Mouse (Mus musculus) neural tube, embryonic 11.5 days (tissue): ENCODE measurements around the gene Foxo6. TPM values are rescaled to one million over a fixed set of nuclear protein-coding genes. Genes with fewer than 3 reads are reported as not detected.

Experiments
- ATAC-seq: fragments of 200-750 bp; cut with Nextera tagmentation; 2 replicates; pipeline ENCODE4 v1.8.0; 2017; ENCODE audit warnings: moderate number of reproducible peaks, mild to moderate bottlenecking, moderate TSS enrichment, moderate library complexity; ENCODE audit not compliant: insufficient read depth, low FRiP score, low TSS enrichment
- DNase-seq: peaks from one replicate; pipeline ENCODE4 v3.0.0-alpha.2; 2015; ENCODE audit warnings: low spot score
- H3K27ac ChIP-seq: fragments of 300-500 bp; sonication (generic); 2 replicates; pipeline ENCODE4 v1.5.1; 2014; ENCODE audit warnings: low read depth, mild to moderate bottlenecking, low read length
- H3K27me3 ChIP-seq: fragments of 300-500 bp; sonication (generic); 2 replicates; pipeline ENCODE4 v1.6.1; 2014; ENCODE audit warnings: mild to moderate bottlenecking, low read length, mixed read lengths; ENCODE audit not compliant: control insufficient read depth, insufficient read depth
- H3K36me3 ChIP-seq: fragments of 300-500 bp; sonication (generic); 2 replicates; pipeline ENCODE4 v1.6.1; 2014; ENCODE audit warnings: mild to moderate bottlenecking, low read length, moderate library complexity, mixed read lengths; ENCODE audit not compliant: control insufficient read depth, insufficient read depth
- H3K4me1 ChIP-seq: fragments of 300-500 bp; sonication (generic); 2 replicates; pipeline ENCODE4 v1.6.1; 2014; ENCODE audit warnings: low read length, mixed read lengths; ENCODE audit not compliant: control insufficient read depth, insufficient read depth
- H3K4me2 ChIP-seq: fragments of 300-500 bp; sonication (generic); 2 replicates; pipeline ENCODE4 v1.6.1; 2014; ENCODE audit warnings: low read depth, mild to moderate bottlenecking, moderate library complexity
- H3K4me3 ChIP-seq: fragments of 300-500 bp; sonication (generic); 2 replicates; pipeline ENCODE4 v1.5.1; 2014; ENCODE audit warnings: low read depth, low read length
- H3K9ac ChIP-seq: fragments of 300-500 bp; sonication (generic); 2 replicates; pipeline ENCODE4 v1.6.1; 2014; ENCODE audit warnings: mild to moderate bottlenecking, low read length
- H3K9me3 ChIP-seq: fragments of 300-500 bp; sonication (generic); 2 replicates; pipeline ENCODE4 v1.6.1; 2016; ENCODE audit warnings: low read length; ENCODE audit not compliant: control insufficient read depth
- WGBS: fragments of 180-500 bp; shearing (Covaris S2); extraction: QIAGEN DNeasy Blood & Tissue Kit; methylation state at CpG from one replicate; pipeline ENCODE4 v1.1.7; 2014; 5-methylcytosine and 5-hydroxymethylcytosine counted together
- polyA plus RNA-seq: library from polyadenylated mRNA; unstranded; fragments of >200 nt; fragmentation: Nextera tagmentation; extraction: Ambion mirVana; gene quantifications from 2 replicates; pipeline ENCODE4 v1.2.1, GENCODE M21; 2014

Foxo6 gene
- polyA plus RNA-seq, 1 experiment from 2014 or later, result 0.45 TPM

DNA sequence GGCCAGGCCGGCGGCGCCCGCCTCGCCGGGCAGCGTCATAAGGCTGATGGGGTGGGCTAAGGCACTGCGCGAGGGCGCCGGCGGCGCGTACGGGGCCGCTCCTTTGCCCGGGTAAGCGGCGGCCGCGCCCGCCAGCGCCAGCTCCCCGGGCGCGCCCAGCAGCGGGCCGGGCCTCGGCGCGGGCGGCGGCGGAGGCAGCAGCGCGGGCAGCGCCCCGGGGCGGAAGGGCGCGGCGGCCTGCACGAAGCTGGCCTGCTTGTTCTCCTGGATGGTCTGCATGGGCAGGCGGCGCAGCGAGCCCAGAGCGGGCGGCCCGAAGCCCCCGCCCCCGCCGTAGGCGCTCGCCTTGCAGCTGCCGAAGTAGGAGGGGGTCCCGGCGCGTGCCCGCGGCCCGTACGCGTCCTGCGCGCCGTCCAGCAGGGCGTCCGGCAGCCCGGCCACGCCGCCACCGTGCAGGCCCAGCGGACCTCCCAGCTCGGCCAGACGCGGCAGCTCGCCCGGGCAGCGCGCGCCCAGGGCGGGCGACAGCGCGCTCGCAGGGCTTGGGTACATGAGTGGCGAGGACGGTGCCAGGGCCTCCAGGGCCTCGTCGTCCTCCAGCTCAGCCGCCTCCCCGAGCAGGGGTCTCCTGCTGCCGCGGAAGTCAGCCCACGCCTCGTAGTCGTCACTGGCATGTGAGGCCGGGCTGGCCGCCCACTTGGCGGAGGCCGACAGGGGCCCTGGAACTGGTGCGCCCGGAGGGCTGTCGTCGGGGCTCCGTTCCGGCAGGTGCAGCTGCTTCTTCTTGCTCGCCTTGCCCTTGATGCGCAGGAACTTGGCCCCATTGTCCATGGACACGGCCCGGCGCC, 18.7 kb downstream of the Foxo6 start:
- Histone ChIP-seq H3K27ac (no peak overlapping the region), H3K36me3 (no peaks in the 10 kb centered on the region), H3K9me3 (no peaks in the 10 kb centered on the region), H3K4me2 (peak overlapping the region; percentile 50), H3K4me3 (peak overlapping the region; percentile 41), H3K4me1 (peaks cover 11% of the 10 kb centered on the region), H3K9ac (peak overlapping the region; percentile 38), H3K27me3 (peaks cover 70% of the 10 kb centered on the region)
- DNase-seq, result peak; percentile 53
- peak; percentile 31; the same call in 1 of the 2 replicates for ATAC-seq
- under 1% methylated on average over 100 of the region's 112 CpGs for WGBS

DNA sequence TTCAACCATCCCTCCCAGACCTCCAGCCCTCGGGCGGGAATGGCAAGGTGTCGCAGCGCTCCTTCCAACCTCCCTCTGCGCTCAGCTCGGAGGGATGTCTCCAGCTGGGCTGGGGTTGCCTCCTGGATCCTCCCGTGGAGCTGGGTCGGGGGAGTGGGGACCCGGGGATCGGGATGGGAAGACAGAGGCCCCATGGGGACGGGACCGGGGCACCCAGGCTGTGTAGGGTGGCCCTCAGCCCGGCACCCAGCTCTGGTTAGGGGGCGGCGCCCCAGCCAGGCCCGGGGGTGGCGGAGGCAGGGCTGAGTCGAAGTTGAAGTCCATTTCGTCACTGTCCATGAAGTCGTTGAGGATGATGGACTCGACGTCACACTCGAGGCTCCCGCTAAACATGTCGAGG, 19.5 kb downstream of the Foxo6 start:
- Histone ChIP-seq H3K9me3 (no peaks in the 10 kb centered on the region), H3K27ac (no peak overlapping the region), H3K36me3 (no peaks in the 10 kb centered on the region), H3K4me1 (peaks cover 12% of the 10 kb centered on the region), H3K4me2 (peak overlapping the region; percentile 50), H3K4me3 (peak overlapping the region; percentile 41), H3K27me3 (peaks cover 70% of the 10 kb centered on the region), H3K9ac (no peak overlapping the region)
- WGBS, result 3% methylated on average over 23 of the region's 25 CpGs
- no peak for DNase-seq
- ATAC-seq, result no peak

GRCm38 (mm10) chr4:120267136-120267535, 20.0 kb downstream of the Foxo6 start:
- no peak for ATAC-seq
- H3K4me1 ChIP-seq, result peaks cover 12% of the 10 kb centered on the region
- H3K4me2 ChIP-seq, result no peak overlapping the region

DNA sequence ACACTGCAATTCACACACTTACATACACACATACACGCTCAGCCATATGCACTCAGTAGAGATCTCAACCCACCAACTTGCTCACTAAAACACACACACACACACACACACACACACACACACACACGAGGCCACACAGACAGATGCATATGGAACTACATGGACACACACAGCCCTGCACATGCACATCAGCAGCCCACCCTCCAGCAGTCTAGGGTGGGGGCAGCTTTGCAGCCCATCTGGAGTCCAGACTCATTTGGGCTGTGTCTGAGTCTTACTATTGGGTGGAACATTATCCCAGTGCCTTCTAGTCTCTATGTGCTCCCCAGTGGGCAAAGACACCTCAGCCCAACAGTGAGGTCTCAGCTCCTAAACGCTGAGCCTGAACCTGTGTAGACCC, 23.0 kb downstream of the Foxo6 start:
- H3K4me2 ChIP-seq, result no peak overlapping the region
- no peaks in the 10 kb centered on the region for H3K9me3 ChIP-seq
- no peak overlapping the region for H3K27ac ChIP-seq
- peaks cover 14% of the 10 kb centered on the region for H3K4me1 ChIP-seq
- 62% methylated on average over 3 of the region's 3 CpGs for WGBS
- H3K27me3 ChIP-seq, result peaks cover 41% of the 10 kb centered on the region
- H3K9ac ChIP-seq, result no peak overlapping the region
- ATAC-seq (no peak), DNase-seq (no peak)
- H3K36me3 ChIP-seq, result no peaks in the 10 kb centered on the region
- no peak overlapping the region for H3K4me3 ChIP-seq

More at GRCm38 (mm10) chr4:120267136-120267535, 20.0 kb downstream of the Foxo6 start:
- DNase-seq, result no peak
- Histone ChIP-seq H3K27ac (no peak overlapping the region), H3K36me3 (no peaks in the 10 kb centered on the region), H3K9me3 (no peaks in the 10 kb centered on the region), H3K4me3 (no peak overlapping the region), H3K9ac (no peak overlapping the region), H3K27me3 (peaks cover 68% of the 10 kb centered on the region)
- WGBS, result 17% methylated on average over 24 of the region's 24 CpGs

DNA sequence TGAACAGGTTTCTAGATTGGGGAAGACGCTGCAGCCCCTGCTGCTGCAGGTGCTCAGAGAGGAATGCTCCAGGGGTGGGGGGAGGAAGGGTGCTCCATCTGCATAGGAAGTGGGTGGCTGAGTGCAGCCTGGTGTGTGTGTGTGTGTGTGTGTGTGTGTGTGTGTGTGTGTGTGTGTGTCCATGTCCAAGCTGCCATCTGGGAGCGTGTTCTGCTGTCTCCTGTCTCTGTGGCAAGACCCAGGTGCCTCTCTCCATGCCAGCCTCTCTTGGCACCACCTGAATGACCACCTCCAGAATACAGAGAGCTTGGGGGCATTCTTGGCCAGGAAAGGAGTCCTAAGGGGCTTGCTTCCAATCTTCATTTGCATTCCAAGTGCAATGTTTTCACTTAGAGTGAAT, 24.4 kb downstream of the Foxo6 start:
- Histone ChIP-seq H3K9me3 (no peaks in the 10 kb centered on the region), H3K27ac (no peak overlapping the region), H3K4me1 (peaks cover 10% of the 10 kb centered on the region; the same call in 1 of the 2 replicates), H3K9ac (no peak overlapping the region), H3K27me3 (peaks cover 27% of the 10 kb centered on the region), H3K36me3 (no peaks in the 10 kb centered on the region), H3K4me3 (no peak overlapping the region), H3K4me2 (no peak overlapping the region)
- DNase-seq, result no peak
- no peak for ATAC-seq
- WGBS, result 61% methylated on average over 2 of the region's 2 CpGs

- H3K9me3 ChIP-seq, result no peaks in the 10 kb centered on the region
- no peaks in the 10 kb centered on the region for H3K36me3 ChIP-seq
- 43% methylated on average over 10 of the region's 10 CpGs for WGBS
- peaks cover 9% of the 10 kb centered on the region; the same call in 1 of the 2 replicates for H3K4me1 ChIP-seq
- H3K27ac ChIP-seq, result no peak overlapping the region
- no peak overlapping the region for H3K9ac ChIP-seq
- no peak overlapping the region for H3K4me2 ChIP-seq
- ATAC-seq (no peak), DNase-seq (no peak)
- no peak overlapping the region for H3K4me3 ChIP-seq
- peaks cover 22% of the 10 kb centered on the region for H3K27me3 ChIP-seq
Observed at GRCm38 (mm10) chr4:120262206-120262605, 24.9 kb downstream of the Foxo6 start.

DNA sequence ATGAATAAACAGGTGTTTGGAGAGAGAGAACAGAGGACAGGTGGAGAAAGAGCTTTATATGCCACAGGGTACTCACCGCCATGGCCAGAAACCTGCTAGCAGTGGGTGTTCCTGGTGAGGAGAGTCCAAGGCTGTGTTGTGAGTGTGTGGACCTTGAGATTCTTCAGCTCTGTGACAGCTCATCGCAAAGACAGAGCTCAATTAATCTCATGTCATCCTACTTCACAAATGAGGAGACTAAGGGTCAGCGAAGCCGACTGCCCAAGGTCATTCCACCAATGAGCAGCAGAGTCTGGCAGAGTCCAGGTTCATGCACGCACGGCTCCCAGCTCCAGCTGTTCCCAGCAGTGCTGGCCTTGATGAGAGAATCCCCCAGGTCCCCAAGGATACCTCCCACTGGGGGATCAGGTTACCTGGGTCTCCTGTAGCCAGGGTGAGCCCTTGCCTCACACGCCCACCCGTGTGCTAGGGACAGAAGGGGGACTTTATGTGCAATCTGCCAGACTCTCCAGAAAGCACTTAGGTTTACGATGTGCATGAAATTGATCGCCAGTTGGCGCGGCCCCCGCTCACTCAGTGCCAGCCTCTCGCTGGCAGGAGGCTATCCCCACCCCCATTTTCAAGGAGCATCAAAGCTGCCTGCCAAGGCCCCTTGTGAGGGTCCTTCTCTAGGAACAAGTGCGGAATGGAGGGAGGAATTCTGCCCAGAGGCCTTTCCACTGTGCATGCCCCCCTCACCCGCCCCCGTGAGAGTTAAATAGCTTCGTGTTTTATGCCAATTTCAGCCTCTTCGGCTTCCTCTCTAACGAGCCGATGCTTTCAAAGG, 27.6 kb downstream of the Foxo6 start:
- H3K4me1 ChIP-seq, result peaks cover 9% of the 10 kb centered on the region; the same call in 1 of the 2 replicates
- 33% methylated on average over 21 of the region's 21 CpGs for WGBS
- ATAC-seq (no peak), DNase-seq (no peak)
- no peaks in the 10 kb centered on the region for H3K9me3 ChIP-seq
- no peaks in the 10 kb centered on the region for H3K36me3 ChIP-seq
- H3K4me2 ChIP-seq, result no peak overlapping the region
- H3K9ac ChIP-seq, result no peak overlapping the region
- H3K4me3 ChIP-seq, result no peak overlapping the region
- H3K27ac ChIP-seq, result no peak overlapping the region
- H3K27me3 ChIP-seq, result no peaks in the 10 kb centered on the region

- Histone ChIP-seq H3K27me3 (no peaks in the 10 kb centered on the region), H3K4me2 (no peak overlapping the region), H3K27ac (peak overlapping the region; percentile 46; the same call in 1 of the 2 replicates), H3K9ac (peak overlapping the region; percentile 15; the same call in 1 of the 2 replicates), H3K4me3 (no peak overlapping the region), H3K36me3 (no peaks in the 10 kb centered on the region), H3K9me3 (no peaks in the 10 kb centered on the region), H3K4me1 (peaks cover 20% of the 10 kb centered on the region)
- peak; percentile 60 for DNase-seq
- peak; percentile 20 for ATAC-seq
- 3% methylated on average over 8 of the region's 8 CpGs for WGBS
Observed at GRCm38 (mm10) chr4:120248800-120249261, 38.3 kb downstream of the Foxo6 start.
